Mouse (Mus musculus): Measurements from ENCODE around the gene Mblac2.

Gene Mblac2

GRCm38 (mm10) chr13:81743391-81744091 lies 32.4 kb downstream of the Mblac2 start:
- peak in 1 of 2 experiments; percentile 48 for DNase-seq

- DNase-seq = no peak
Measured at GRCm38 (mm10) chr13:81744092-81744396, 32.9 kb downstream of the Mblac2 start.

- no peak for DNase-seq
Measured at GRCm38 (mm10) chr13:81754878-81755277, 43.7 kb downstream of the Mblac2 start.

GRCm38 (mm10) chr13:81755324-81755723 lies 44.2 kb downstream of the Mblac2 start:
- no peak for DNase-seq

- no peak for DNase-seq
Measured at GRCm38 (mm10) chr13:81757058-81757660, 46.0 kb downstream of the Mblac2 start.

- DNase-seq = peak; percentile 42 to 75
Measured at GRCm38 (mm10) chr13:81760379-81760778, 49.2 kb downstream of the Mblac2 start.

- DNase-seq = peak in 1 of 2 experiments; percentile 53
Measured at GRCm38 (mm10) chr13:81761566-81762186, 50.5 kb downstream of the Mblac2 start.

- DNase-seq = no peak
Measured at GRCm38 (mm10) chr13:81764173-81764572, 53.0 kb downstream of the Mblac2 start.

GRCm38 (mm10) chr13:81767038-81767659 lies 56.0 kb downstream of the Mblac2 start:
- peak; percentile 66 to 84 for DNase-seq

GRCm38 (mm10) chr13:81776217-81776616 lies 65.1 kb downstream of the Mblac2 start:
- DNase-seq = no peak

- DNase-seq = no peak
Measured at GRCm38 (mm10) chr13:81782475-81782874, 71.3 kb downstream of the Mblac2 start.

- peak; percentile 93 to 97 for DNase-seq
Measured at GRCm38 (mm10) chr13:81782971-81783404, 71.8 kb downstream of the Mblac2 start, which contains the start of gene Cetn3. Gene Cetn3, plus strand, starts transcription at chr13:81783077.

GRCm38 (mm10) chr13:81783405-81784342 lies 72.5 kb downstream of the Mblac2 start:
- peak; percentile 98 for DNase-seq

- no peak for DNase-seq
Measured at GRCm38 (mm10) chr13:81785766-81786480, 74.8 kb downstream of the Mblac2 start.

- no peak for DNase-seq
Measured at GRCm38 (mm10) chr13:81790160-81790559, 79.0 kb downstream of the Mblac2 start.

- peak in 1 of 2 experiments; percentile 9 for DNase-seq
Measured at GRCm38 (mm10) chr13:81791861-81792260, 80.7 kb downstream of the Mblac2 start.

GRCm38 (mm10) chr13:81793850-81794249 lies 82.7 kb downstream of the Mblac2 start:
- no peak for DNase-seq

GRCm38 (mm10) chr13:81801121-81801520 lies 90.0 kb downstream of the Mblac2 start:
- DNase-seq = no peak

Data from kidney, postnatal 25 days (tissue).